Mouse (Mus musculus) T-helper 2 cell (primary cell): Measurements from ENCODE around the gene Sh3pxd2b.
"Not testable (repeated sequence)": the region's sequence is repeated elsewhere in the genome, so short reads cannot be mapped to it uniquely, and the experiment has no call there.

Experiments
- in situ Hi-C: fragments of 300-600 bp; cut with MboI, MseI; formaldehyde crosslinking; loops from one replicate; pipeline ENCODE4 v1.15.1; 2025; ENCODE audit warnings: high pct_unique_total_duplicates

Gene Sh3pxd2b

GRCm38 (mm10) chr11:32347607-32348432, at the start of gene Sh3pxd2b:
Gene Sh3pxd2b (plus strand): TSS chr11:32347820.
- in situ Hi-C loops: no loop called here

GRCm38 (mm10) chr11:32297866-32298531, 49.6 kb upstream of the Sh3pxd2b start:
- in situ Hi-C loops: no loop called here

GRCm38 (mm10) chr11:32298532-32298918, 49.1 kb upstream of the Sh3pxd2b start:
- in situ Hi-C loops: no loop called here

GRCm38 (mm10) chr11:32299865-32300264, 47.8 kb upstream of the Sh3pxd2b start, which contains the start of gene Hbq1a:
Gene Hbq1a (plus strand): TSS chr11:32300069.
- in situ Hi-C loops: not testable (repeated sequence)

- in situ Hi-C loops: no loop called here
These were observed 47.0 kb upstream of the Sh3pxd2b start for GRCm38 (mm10) chr11:32300279-32301267.

GRCm38 (mm10) chr11:32301506-32301905, 46.1 kb upstream of the Sh3pxd2b start:
- in situ Hi-C loops: no loop called here

- in situ Hi-C loops: no loop called here
These were observed 44.7 kb upstream of the Sh3pxd2b start for GRCm38 (mm10) chr11:32302824-32303419.

GRCm38 (mm10) chr11:32303455-32303854, 44.2 kb upstream of the Sh3pxd2b start:
- in situ Hi-C loops: no loop called here

- in situ Hi-C loops: no loop called here
These were observed 40.6 kb upstream of the Sh3pxd2b start for GRCm38 (mm10) chr11:32307006-32307405.

- in situ Hi-C loops: no loop called here
These were observed 38.2 kb upstream of the Sh3pxd2b start for GRCm38 (mm10) chr11:32309446-32309845.

- in situ Hi-C loops: no loop called here
These were observed 37.7 kb upstream of the Sh3pxd2b start for GRCm38 (mm10) chr11:32309928-32310327.

GRCm38 (mm10) chr11:32316009-32316408, 31.6 kb upstream of the Sh3pxd2b start:
- in situ Hi-C loops: no loop called here

GRCm38 (mm10) chr11:32320507-32321195, 27.0 kb upstream of the Sh3pxd2b start:
- in situ Hi-C loops: no loop called here

- in situ Hi-C loops: no loop called here
These were observed 26.4 kb upstream of the Sh3pxd2b start for GRCm38 (mm10) chr11:32321196-32321565.

GRCm38 (mm10) chr11:32324609-32325008, 23.0 kb upstream of the Sh3pxd2b start:
- in situ Hi-C loops: no loop called here

- in situ Hi-C loops: no loop called here
These were observed 16.5 kb upstream of the Sh3pxd2b start for GRCm38 (mm10) chr11:32331075-32331474.

- in situ Hi-C loops: no loop called here
These were observed 15.8 kb upstream of the Sh3pxd2b start for GRCm38 (mm10) chr11:32331861-32332260.

- in situ Hi-C loops: no loop called here
These were observed 14.4 kb upstream of the Sh3pxd2b start for GRCm38 (mm10) chr11:32333235-32333634.

GRCm38 (mm10) chr11:32336435-32336907, 11.1 kb upstream of the Sh3pxd2b start:
- in situ Hi-C loops: no loop called here

GRCm38 (mm10) chr11:32339131-32339531, 8.5 kb upstream of the Sh3pxd2b start:
- in situ Hi-C loops: no loop called here
